Mouse (Mus musculus) intestine, postnatal 0 days (tissue): ENCODE measurements around the gene Adamts2. TPM values are rescaled to one million over a fixed set of nuclear protein-coding genes. Genes with fewer than 3 reads are reported as not detected.

Experiments
- ATAC-seq: fragments of 200-750 bp; cut with Nextera tagmentation; 2 replicates; pipeline ENCODE4 v1.8.0; 2017; ENCODE audit warnings: mild to moderate bottlenecking, moderate TSS enrichment, moderate library complexity
- H3K27ac ChIP-seq: fragments of 300-500 bp; sonication (generic); 2 replicates; pipeline ENCODE4 v1.5.1; 2014; ENCODE audit warnings: mild to moderate bottlenecking, low read depth, low read length, moderate library complexity
- H3K27me3 ChIP-seq: fragments of 300-500 bp; sonication (generic); replicated peaks from 2 replicates; pipeline ENCODE4 v1.6.1; 2014; ENCODE audit warnings: low read length, mixed read lengths; ENCODE audit not compliant: control insufficient read depth, insufficient read depth
- H3K36me3 ChIP-seq: fragments of 300-500 bp; sonication (generic); 2 replicates; pipeline ENCODE4 v1.6.1; 2014; ENCODE audit warnings: mild to moderate bottlenecking, moderate library complexity; ENCODE audit not compliant: control insufficient read depth, insufficient read depth
- H3K4me1 ChIP-seq: fragments of 300-500 bp; sonication (generic); replicated peaks from 2 replicates; pipeline ENCODE4 v1.6.1; 2014; ENCODE audit warnings: antibody characterized with exemption, low read length, mixed read lengths; ENCODE audit not compliant: control insufficient read depth, insufficient read depth
- H3K4me2 ChIP-seq: fragments of 300-500 bp; sonication (generic); replicated peaks from 2 replicates; pipeline ENCODE4 v1.6.1; 2014; ENCODE audit warnings: low read depth, mild to moderate bottlenecking, moderate library complexity
- H3K4me3 ChIP-seq: fragments of 300-500 bp; sonication (generic); 2 replicates; pipeline ENCODE4 v1.5.1; 2014; ENCODE audit warnings: low read depth, low read length
- H3K9ac ChIP-seq: fragments of 300-500 bp; sonication (generic); 2 replicates; pipeline ENCODE4 v1.6.1; 2014; ENCODE audit warnings: mild to moderate bottlenecking, low read depth, low read length
- H3K9me3 ChIP-seq: fragments of 300-500 bp; sonication (generic); 2 replicates; pipeline ENCODE4 v1.6.1; 2016; ENCODE audit warnings: mixed run types; ENCODE audit not compliant: control insufficient read depth
- CTCF ChIP-seq: sonication (generic); IDR thresholded peaks from 2 replicates; pipeline ENCODE4 v1.5.1; 2016; ENCODE audit warnings: low read depth, mild to moderate bottlenecking, control low read depth, antibody characterized with exemption, moderate library complexity
- WGBS: fragments of 180-500 bp; shearing (Covaris S2); extraction: QIAGEN DNeasy Blood & Tissue Kit; methylation state at CpG from one replicate; pipeline ENCODE4 v1.1.7; 2014; 5-methylcytosine and 5-hydroxymethylcytosine counted together
- polyA plus RNA-seq: library from polyadenylated mRNA; unstranded; fragments of >200 nt; fragmentation: Nextera tagmentation; extraction: Ambion mirVana; gene quantifications from 2 replicates; pipeline ENCODE4 v1.2.1, GENCODE M21; 2015

Gene Adamts2
- polyA plus RNA-seq, 1 experiment from 2014 or later, result 4.6 TPM

- no peak for ATAC-seq
- Histone ChIP-seq H3K9me3 (no peaks in the 10 kb centered on the region), H3K9ac (no peak overlapping the region), H3K27ac (no peak overlapping the region), H3K4me3 (no peak overlapping the region), H3K27me3 (peaks cover 38% of the 10 kb centered on the region), H3K4me1 (no peaks in the 10 kb centered on the region), H3K36me3 (no peaks in the 10 kb centered on the region), H3K4me2 (no peak overlapping the region)
- TF ChIP-seq CTCF, result peak; percentile 16; the same call in 1 of the 2 replicates
- WGBS, result 59% methylated on average over 2 of the region's 2 CpGs
Observed at GRCm38 (mm10) chr11:50599156-50599555, 2.7 kb upstream of the Adamts2 start.

- H3K9ac ChIP-seq, result peak overlapping the region; percentile 40; the same call in 1 of the 2 replicates
- H3K9me3 ChIP-seq, result no peaks in the 10 kb centered on the region
- H3K4me2 ChIP-seq, result peak overlapping the region; percentile 89
- no peaks in the 10 kb centered on the region for H3K36me3 ChIP-seq
- WGBS, result under 1% methylated on average over 58 of the region's 59 CpGs
- no peak overlapping the region for H3K27ac ChIP-seq
- peak; percentile 40 for TF ChIP-seq CTCF
- ATAC-seq, result no peak
- H3K4me1 ChIP-seq, result no peaks in the 10 kb centered on the region
- H3K4me3 ChIP-seq, result peak overlapping the region; percentile 60
- H3K27me3 ChIP-seq, result peaks cover 47% of the 10 kb centered on the region
Observed at GRCm38 (mm10) chr11:50602356-50603081, 635 bp downstream of the Adamts2 start.

GRCm38 (mm10) chr11:50603082-50603910 lies 1.4 kb downstream of the Adamts2 start:
- peak; percentile 49; the same call in 1 of the 2 replicates for ATAC-seq
- Histone ChIP-seq H3K9ac (peak overlapping the region; percentile 40; the same call in 1 of the 2 replicates), H3K4me2 (peak overlapping the region; percentile 89), H3K9me3 (no peaks in the 10 kb centered on the region), H3K4me1 (no peaks in the 10 kb centered on the region), H3K27me3 (peaks cover 47% of the 10 kb centered on the region), H3K4me3 (peak overlapping the region; percentile 60), H3K27ac (no peak overlapping the region), H3K36me3 (no peaks in the 10 kb centered on the region)
- TF ChIP-seq CTCF, result peak; percentile 59
- WGBS, result 2% methylated on average over 51 of the region's 52 CpGs

DNA sequence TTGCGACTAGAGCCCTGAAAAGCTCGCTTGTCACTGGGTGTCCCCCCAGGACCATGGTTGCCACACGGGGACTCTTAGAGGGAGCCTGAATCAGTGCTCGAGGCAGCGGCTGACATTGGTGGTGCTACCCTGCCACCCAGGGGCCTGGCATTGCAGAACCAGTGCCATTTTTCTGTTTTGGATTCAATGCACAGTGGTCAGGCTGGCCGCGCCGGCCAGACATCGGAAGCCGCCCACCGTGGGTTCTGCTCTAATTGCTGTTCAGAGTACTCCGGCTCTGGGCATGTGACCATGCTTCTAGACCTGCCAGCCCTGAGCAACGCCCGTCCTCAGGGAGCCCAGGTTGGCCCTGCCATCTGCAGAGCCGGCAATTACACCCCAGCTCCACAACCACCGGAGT lies 2.5 kb downstream of the Adamts2 start:
- Histone ChIP-seq H3K27me3 (peaks cover 47% of the 10 kb centered on the region), H3K27ac (no peak overlapping the region), H3K4me3 (no peak overlapping the region), H3K9ac (no peak overlapping the region), H3K4me2 (no peak overlapping the region), H3K4me1 (no peaks in the 10 kb centered on the region), H3K36me3 (no peaks in the 10 kb centered on the region), H3K9me3 (no peaks in the 10 kb centered on the region)
- WGBS, result 76% methylated on average over 16 of the region's 16 CpGs
- TF ChIP-seq CTCF, result no peak
- no peak for ATAC-seq

- Histone ChIP-seq H3K9me3 (no peaks in the 10 kb centered on the region), H3K27ac (no peak overlapping the region), H3K36me3 (no peaks in the 10 kb centered on the region), H3K27me3 (no peaks in the 10 kb centered on the region; the same call in 1 of the 2 replicates), H3K4me2 (no peak overlapping the region), H3K4me3 (no peak overlapping the region), H3K9ac (no peak overlapping the region), H3K4me1 (no peaks in the 10 kb centered on the region)
- TF ChIP-seq CTCF, result no peak
- 63% methylated on average over 5 of the region's 5 CpGs for WGBS
- ATAC-seq, result no peak
Observed at GRCm38 (mm10) chr11:50611181-50611580, 9.3 kb downstream of the Adamts2 start.

GRCm38 (mm10) chr11:50617015-50617543 lies 15.2 kb downstream of the Adamts2 start:
- Histone ChIP-seq H3K36me3 (no peaks in the 10 kb centered on the region), H3K27me3 (no peaks in the 10 kb centered on the region), H3K27ac (no peak overlapping the region), H3K9me3 (no peaks in the 10 kb centered on the region), H3K4me3 (no peak overlapping the region), H3K9ac (no peak overlapping the region), H3K4me2 (no peak overlapping the region), H3K4me1 (0 out of 2 replicates have a peak, but pooled peaks cover 4% of the 10 kb centered on the region)
- 73% methylated on average over 11 of the region's 11 CpGs for WGBS
- TF ChIP-seq CTCF, result no peak
- no peak for ATAC-seq
